Mouse (Mus musculus): ENCODE data around the gene Naa16.

Naa16 gene

DNA sequence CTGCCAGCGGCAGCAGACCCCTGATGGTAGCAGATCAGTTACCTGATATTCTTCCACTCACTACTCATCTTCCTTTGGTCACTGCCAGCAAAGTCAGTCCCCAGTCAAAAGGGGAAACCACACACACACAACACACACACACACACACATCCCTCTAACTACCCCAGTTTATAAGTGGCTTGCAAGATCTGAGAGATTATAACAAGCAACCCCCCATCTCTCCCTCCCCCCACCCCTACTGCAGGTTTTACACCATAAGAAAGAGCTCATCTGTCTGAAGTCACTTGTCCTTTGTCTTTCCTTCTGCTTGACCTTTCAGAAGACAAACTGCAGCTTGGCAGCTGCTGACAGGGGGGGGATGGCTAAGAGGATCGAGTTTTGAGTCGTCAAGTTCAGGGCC lies 115.1 kb downstream of the Naa16 start:
- DNase-seq (ENCODE audit: low spot score): no peak

Measured in ovary, postnatal 14 days (tissue).